Mouse (Mus musculus) lung, postnatal 0 days (tissue): Measurements from ENCODE around the gene Dst.

Experiments
- CTCF ChIP-seq: IDR thresholded peaks from 2 replicates; pipeline ENCODE4 v1.5.1; 2016; ENCODE audit warnings: antibody characterized with exemption, mild to moderate bottlenecking
- EP300 ChIP-seq: IDR thresholded peaks from 2 replicates; pipeline ENCODE4 v1.6.1; 2016; ENCODE audit warnings: antibody characterized with exemption, mild to moderate bottlenecking, control low read depth

GRCm38 (mm10) chr1:33873561-33873960, 34.5 kb upstream of the Dst start:
- TF ChIP-seq CTCF (no peak), EP300 (no peak)
